Mouse (Mus musculus): ENCODE results near the gene Tiparp. TPM values are rescaled to one million over a fixed set of nuclear protein-coding genes. Genes with fewer than 3 reads are reported as not detected.
A peak's percentile ranks its signal among the peaks of the same experiment; 100 is the strongest.

Tiparp gene
- polyA plus RNA-seq, 1 experiment from 2014 or later: 31.6 TPM

DNA sequence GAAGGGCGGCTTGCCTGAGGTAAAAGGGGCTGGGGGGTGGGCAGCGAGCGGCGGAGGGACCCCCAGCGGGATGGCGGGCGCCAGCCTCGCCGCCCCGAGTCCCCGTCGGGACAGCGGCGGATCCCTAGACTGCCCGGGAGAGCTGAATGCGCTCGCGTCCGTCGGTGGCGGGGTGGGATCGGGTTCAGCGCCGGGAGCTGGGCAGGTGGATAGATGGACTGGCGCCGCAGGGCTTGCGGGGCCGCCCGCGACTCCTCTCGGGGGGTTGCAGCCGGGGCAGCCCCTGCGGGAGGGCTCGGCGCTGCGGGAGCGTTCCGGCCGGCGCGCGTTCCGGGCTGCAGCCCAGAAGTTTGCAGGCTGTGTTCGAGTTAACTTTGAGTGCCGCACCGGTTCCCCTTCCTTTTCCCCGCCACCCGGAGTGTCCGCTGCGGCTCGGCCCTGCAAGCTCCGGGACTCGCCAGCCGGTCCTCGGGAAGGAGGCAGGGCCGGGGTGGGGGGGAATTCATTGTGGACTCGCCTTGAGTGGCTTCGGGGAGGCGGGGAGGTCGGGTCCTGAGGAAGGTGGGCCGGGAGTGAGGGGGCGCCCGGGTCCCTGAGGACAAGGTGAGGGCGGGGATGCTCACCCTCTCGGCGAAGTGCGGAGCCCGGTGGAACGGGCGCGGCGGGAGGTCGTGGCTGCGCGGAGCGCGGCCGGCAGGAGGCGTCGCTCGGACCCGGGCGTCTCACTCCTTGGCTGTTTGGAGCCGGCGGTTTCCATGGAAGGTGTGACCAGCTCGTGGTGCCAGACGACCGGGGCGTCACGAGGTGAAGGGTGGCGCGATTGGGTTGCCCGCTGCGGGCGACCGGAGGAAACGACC, 632 bp downstream of the Tiparp start:
- no peak for TF ChIP-seq CTCF (IDR thresholded peaks at IDR 0.05)
- ATAC-seq (peak; percentile 60), DNase-seq (ENCODE audit: low read depth, low spot score) (no peak)
- in situ Hi-C loops (cut with MboI; ENCODE audit: low pct_unique_long_range_greater_than_20kb): loop anchor here (5.0 to 25.0 kb wide), 2 partner anchors 142 to 1542 kb away; partner anchors contain the start of gene Gmps
- CTCF ChIA-PET: interaction anchor here (1.0 to 1.4 kb wide), 8 partner anchors 96 to 401 kb away, joined by 3 to 5 read pairs (median 3); no protein-coding TSS in a partner anchor
- no peaks in the 10 kb centered on the region for H3K27me3 ChIP-seq
- POLR2A ChIA-PET: interaction anchor here (0.6 to 2.0 kb wide), 10 partner anchors 105 to 401 kb away, joined by 3 to 13 read pairs (median 3); partner anchors contain the start of genes Lekr1 and Ssr3

DNA sequence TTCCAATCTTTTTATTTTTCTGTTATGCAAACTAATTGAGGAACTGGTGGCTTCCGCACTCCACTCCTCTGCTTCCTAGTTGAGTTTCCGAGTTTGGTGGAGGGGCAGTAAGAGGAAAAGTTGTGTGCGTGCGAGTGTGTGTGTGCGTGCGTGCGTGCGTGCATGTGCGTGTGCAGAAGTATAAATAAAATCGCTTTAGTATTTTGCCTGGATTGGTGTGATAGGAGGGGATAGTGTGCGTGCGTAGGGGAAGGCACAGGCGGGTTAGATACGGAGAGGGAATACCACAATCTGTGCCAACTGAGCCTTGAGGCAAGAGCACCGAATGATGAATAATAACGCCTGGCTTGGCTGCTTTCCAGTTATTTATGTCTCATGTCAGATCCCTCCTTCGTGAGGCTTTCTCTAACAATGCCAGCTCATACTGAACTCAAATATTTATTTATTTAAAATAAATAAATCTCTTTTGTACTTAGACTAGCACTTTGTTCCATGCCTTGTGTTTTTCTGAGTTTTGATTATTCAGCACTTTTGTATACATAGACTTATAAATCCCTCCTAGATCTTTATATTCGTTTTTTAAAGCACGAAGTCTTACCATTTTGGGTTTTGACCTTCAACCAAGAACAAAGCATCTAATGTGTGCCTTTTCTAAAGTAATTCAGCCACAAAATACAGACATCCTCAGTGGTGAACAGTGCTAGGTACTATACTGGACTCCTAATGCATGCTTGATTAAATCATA, 1.4 kb downstream of the Tiparp start:
- DNase-seq (ENCODE audit: low read depth, low spot score) (peak; percentile 80), ATAC-seq (no peak)
- no peaks in the 10 kb centered on the region for H3K27me3 ChIP-seq
- in situ Hi-C loops (cut with MboI; ENCODE audit: low pct_unique_long_range_greater_than_20kb): loop anchor here (5.0 to 25.0 kb wide), 5 partner anchors 108 to 1542 kb away; partner anchors contain the start of gene Gmps
- ChIA-PET POLR2A (interaction anchor here (0.9 to 2.0 kb wide), 3 partner anchors 104 to 138 kb away, joined by 3 to 13 read pairs (median 5); partner anchors contain the start of gene Ssr3), CTCF (interaction anchor here (1.0 to 1.4 kb wide), 6 partner anchors 95 to 401 kb away, joined by 3 to 5 read pairs (median 3); no protein-coding TSS in a partner anchor)
- TF ChIP-seq CTCF (IDR thresholded peaks at IDR 0.05): no peak

DNA sequence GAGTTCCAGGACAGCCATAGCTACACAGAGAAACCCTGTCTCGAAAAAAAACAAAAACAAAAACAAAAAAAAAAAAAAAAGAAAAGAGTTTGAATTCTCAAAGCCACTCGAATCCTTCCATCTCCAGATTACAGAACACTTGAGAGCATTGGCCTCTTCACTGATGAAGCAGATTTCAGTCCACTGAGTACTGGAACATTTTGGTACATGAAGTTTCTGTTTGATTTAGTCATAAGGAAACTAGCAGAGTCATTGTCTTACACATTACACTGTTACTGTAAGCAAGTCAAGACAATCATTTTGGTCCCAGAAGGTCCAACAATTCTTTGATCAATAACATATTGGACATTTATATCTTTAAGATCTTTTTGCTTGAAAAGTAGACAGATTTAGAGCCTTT, 4.8 kb downstream of the Tiparp start:
- TF ChIP-seq CTCF (IDR thresholded peaks at IDR 0.05): no peak
- in situ Hi-C loops (cut with MboI; ENCODE audit: low pct_unique_long_range_greater_than_20kb): loop anchor here (5.0 to 25.0 kb wide), 4 partner anchors 104 to 1546 kb away; partner anchors contain the start of gene Gmps
- ATAC-seq: no peak
- POLR2A ChIA-PET: interaction anchor here (1.5 kb wide), 1 partner anchor 16 kb away, joined by 3 read pairs; no protein-coding TSS in a partner anchor
- no peak for DNase-seq (ENCODE audit: low read depth, low spot score)
- CTCF ChIA-PET: interaction anchor here (1.0 to 1.8 kb wide), 2 partner anchors 135 to 397 kb away, joined by 3 to 5 read pairs; no protein-coding TSS in a partner anchor
- no peaks in the 10 kb centered on the region for H3K27me3 ChIP-seq

DNA sequence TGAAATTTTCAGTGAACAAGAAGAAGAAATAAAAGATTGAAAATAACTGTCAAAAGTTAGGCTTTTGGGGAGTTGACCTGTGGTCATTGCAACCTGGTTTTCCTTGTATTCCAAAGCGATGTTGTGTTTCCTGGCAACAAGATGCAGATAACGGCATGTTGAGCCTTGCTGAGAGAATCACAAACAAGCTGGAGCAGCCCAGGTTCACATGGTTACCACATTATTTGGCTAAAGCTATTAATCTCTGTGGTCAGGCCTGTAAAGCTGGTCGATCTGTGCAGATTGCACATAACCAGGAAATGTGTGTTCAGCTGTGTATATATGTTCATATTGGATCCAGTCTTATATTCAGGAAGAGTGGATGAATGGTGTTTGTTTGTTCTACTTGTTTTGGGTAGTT, 5.4 kb downstream of the Tiparp start:
- H3K27me3 ChIP-seq: no peaks in the 10 kb centered on the region
- TF ChIP-seq CTCF (IDR thresholded peaks at IDR 0.05): no peak
- ChIA-PET POLR2A (interaction anchor here (1.5 kb wide), 1 partner anchor 15 kb away, joined by 3 read pairs; no protein-coding TSS in a partner anchor), CTCF (interaction anchor here (1.8 to 2.1 kb wide), 2 partner anchors 11 to 396 kb away, joined by 5 read pairs; no protein-coding TSS in a partner anchor)
- ATAC-seq: no peak
- DNase-seq (ENCODE audit: low read depth, low spot score): no peak
- in situ Hi-C loops (cut with MboI; ENCODE audit: low pct_unique_long_range_greater_than_20kb): loop anchor here (5.0 to 25.0 kb wide), 4 partner anchors 104 to 1546 kb away; partner anchors contain the start of gene Gmps

DNA sequence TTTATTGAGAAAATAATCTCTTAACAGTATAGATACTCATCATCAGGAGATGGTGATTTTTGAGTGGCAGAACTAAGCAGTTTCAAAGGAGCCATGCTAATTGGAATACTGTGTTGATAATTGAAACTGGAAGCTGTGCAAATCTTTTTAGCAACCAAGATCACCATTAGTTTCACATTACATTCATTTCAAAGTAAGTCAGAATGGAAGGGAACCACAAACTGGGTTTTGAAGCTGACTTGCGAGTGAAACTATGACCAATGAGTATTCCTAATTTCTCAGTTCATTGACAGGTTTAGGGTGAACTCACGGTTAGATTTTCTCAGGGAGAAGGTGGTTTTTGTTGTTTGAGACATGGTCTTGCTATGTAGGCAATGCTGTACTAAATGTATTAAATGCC, 6.3 kb downstream of the Tiparp start:
- H3K27me3 ChIP-seq: no peaks in the 10 kb centered on the region
- in situ Hi-C loops (cut with MboI; ENCODE audit: low pct_unique_long_range_greater_than_20kb): loop anchor here (5.0 to 25.0 kb wide), 4 partner anchors 103 to 1547 kb away; partner anchors contain the start of gene Gmps
- ATAC-seq: no peak
- ChIA-PET POLR2A (interaction anchor here (0.6 to 1.5 kb wide), 2 partner anchors 9 to 14 kb away, joined by 3 read pairs; no protein-coding TSS in a partner anchor), CTCF (interaction anchor here (0.9 to 2.1 kb wide), 6 partner anchors 9 to 100 kb away, joined by 3 to 5 read pairs (median 4); no protein-coding TSS in a partner anchor)
- no peak for DNase-seq (ENCODE audit: low read depth, low spot score)
- no peak for TF ChIP-seq CTCF (IDR thresholded peaks at IDR 0.05)

DNA sequence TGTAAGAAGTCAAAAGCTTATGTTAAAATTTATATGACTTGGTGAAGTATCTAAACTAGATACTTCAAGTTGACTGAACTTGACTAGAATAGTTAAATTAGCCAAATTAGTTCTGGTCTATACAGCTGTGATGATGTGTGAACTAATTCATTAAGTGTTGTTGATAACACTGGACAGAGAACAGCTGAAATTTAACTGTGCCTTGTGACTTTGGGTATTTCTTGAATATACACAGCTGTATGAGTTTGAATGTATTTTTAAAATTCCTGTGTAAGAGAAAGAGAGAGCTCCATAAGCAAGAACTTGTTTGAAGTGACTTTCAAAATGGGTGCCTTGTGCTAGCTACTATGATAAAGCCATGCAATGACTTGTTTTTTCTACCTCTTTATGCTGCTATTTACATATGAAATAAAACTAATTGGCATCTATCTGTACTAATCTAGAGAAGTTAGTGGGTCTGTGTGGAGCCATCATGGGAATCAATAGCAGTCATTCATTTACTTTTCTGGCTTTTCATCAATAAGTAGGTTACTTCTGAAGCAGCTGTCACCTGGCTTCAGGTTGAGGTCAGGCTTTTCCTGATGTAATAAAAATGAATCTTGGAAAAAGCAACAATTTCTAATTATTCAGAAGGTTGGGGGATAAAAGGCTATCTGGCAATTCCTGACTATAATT, 7.0 kb downstream of the Tiparp start:
- in situ Hi-C loops (cut with MboI; ENCODE audit: low pct_unique_long_range_greater_than_20kb): loop anchor here (25.0 kb wide), 1 partner anchor 1548 kb away; the partner anchor contains the start of gene Gmps
- ATAC-seq (no peak), DNase-seq (ENCODE audit: low read depth, low spot score) (no peak)
- no peak for TF ChIP-seq CTCF (IDR thresholded peaks at IDR 0.05)
- H3K27me3 ChIP-seq: no peaks in the 10 kb centered on the region
- ChIA-PET POLR2A (interaction anchor here (0.6 kb wide), 1 partner anchor 9 kb away, joined by 3 read pairs; no protein-coding TSS in a partner anchor), CTCF (interaction anchor here (0.9 to 2.1 kb wide), 6 partner anchors 8 to 100 kb away, joined by 3 to 5 read pairs (median 4); no protein-coding TSS in a partner anchor)

DNA sequence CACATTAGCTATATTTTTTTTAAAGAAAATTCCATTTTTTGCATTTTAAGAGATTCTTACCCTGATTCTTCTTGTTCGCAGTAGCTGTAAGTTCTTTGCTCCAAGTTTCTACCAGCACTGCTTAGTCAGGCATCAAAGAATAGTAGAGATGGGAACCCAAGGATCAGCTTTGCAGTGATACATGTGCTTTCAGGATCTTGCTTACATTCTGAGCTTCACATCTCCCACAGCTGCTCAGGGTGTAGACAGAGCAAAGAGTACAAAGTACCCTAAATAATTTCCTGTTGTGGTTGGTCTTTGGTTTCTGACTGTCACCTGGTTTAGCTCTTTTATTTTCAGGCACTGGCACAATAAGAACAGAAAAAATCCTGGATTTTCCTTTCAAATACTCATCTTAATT, 9.1 kb downstream of the Tiparp start:
- DNase-seq (ENCODE audit: low read depth, low spot score) (no peak), ATAC-seq (no peak)
- in situ Hi-C loops (cut with MboI; ENCODE audit: low pct_unique_long_range_greater_than_20kb): loop anchor here (25.0 kb wide), 1 partner anchor 1550 kb away; the partner anchor contains the start of gene Gmps
- CTCF ChIA-PET: interaction anchor here (0.6 to 1.4 kb wide), 3 partner anchors 20 to 331 kb away, joined by 3 to 4 read pairs (median 3); no protein-coding TSS in a partner anchor
- POLR2A ChIA-PET: interaction anchor here (0.7 kb wide), 1 partner anchor 391 kb away, joined by 3 read pairs; no protein-coding TSS in a partner anchor
- TF ChIP-seq CTCF (IDR thresholded peaks at IDR 0.05): no peak
- no peaks in the 10 kb centered on the region for H3K27me3 ChIP-seq

DNA sequence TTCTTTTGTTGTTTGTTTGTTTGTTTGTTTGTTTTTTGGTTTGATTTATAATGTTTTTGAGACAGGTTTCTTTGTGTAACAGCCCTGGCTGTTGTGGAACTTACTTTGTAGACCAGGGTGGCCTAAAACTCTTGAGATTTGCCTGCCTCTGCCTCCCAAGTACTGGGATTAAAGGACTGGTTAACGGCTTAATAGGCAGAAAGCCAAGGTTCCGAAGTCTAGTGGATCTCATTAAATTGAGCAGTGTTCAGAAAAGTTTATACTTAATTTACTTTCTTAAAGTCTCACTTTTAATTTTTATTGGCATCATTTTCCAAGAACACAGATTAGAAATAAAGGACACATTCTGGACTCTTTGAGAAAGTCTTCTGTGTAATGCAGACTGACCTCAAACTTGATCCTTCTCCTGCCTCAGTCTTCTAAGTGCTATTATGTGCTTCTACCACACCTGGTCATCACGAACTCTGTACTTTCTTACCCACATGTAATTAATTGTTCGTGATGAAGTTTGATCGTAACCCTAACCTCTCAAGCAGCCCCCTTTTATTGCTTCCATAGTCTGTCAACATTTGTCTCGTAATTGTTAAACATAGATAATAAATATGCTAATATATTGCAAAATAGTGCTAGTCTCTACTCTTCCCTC, 12.8 kb downstream of the Tiparp start:
- in situ Hi-C loops (cut with MboI; ENCODE audit: low pct_unique_long_range_greater_than_20kb): loop anchor here (25.0 kb wide), 1 partner anchor 1554 kb away; the partner anchor contains the start of gene Gmps
- CTCF ChIA-PET: interaction anchor here (0.8 to 2.9 kb wide), 4 partner anchors 10 to 130 kb away, joined by 3 to 8 read pairs (median 4); no protein-coding TSS in a partner anchor
- no peak for TF ChIP-seq CTCF (IDR thresholded peaks at IDR 0.05)
- ATAC-seq (no peak), DNase-seq (ENCODE audit: low read depth, low spot score) (no peak)
- POLR2A ChIA-PET: interaction anchor here (1.3 to 1.5 kb wide), 2 partner anchors 9 to 10 kb away, joined by 3 to 4 read pairs; no protein-coding TSS in a partner anchor
- no peaks in the 10 kb centered on the region for H3K27me3 ChIP-seq
